Mouse (Mus musculus): Measurements from ENCODE around the gene Aimp1. TPM values are rescaled to one million over a fixed set of nuclear protein-coding genes. Genes with fewer than 3 reads are reported as not detected.
A peak's percentile ranks its signal among the peaks of the same experiment; 100 is the strongest.

The Aimp1 gene
- total RNA-seq (2014; fragmentation: Nextera tagmentation): 109 and 117 TPM in 2 replicates
- total RNA-seq (2017): 144 and 183 TPM in 2 replicates

DNA sequence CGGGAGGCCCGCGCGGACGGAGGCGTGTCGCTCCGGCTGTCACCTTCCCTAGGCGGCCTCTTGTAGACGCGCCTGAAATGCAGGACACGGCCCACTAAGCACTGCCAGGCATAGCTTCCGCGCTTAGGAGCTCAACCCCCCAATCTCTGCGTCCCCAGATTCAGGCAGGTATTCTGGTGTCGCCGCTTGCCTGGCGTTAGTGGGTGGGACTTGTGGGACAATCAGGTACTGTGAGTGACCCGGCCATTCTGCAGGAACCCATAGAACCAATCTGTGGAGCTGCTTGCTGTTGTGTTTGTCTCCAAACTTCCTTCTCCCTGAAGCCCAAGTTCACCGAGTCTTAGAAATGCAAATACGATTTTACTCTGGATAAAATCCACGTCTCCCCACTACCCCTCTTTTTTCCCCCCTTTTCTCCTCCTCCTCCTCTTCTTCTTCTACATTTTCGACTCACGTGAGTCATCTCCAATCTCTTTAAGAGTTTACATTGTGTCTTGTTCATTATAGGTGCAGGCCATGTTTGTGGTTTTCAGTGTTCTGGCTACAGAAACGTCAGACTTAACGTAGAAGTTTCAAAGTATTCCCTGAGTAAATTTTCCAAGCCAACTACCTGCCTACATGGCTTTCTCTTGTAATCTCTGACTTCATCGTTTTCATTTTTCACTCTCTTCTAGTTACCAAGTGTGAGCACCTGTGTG lies at the start of gene Aimp1:
TSS of gene Aimp1 (minus strand) at position 140 of the 698 bp plus-strand sequence.
- no peak for ATAC-seq (replicated peaks; ENCODE audit: low FRiP score, low TSS enrichment, poor library complexity, severe bottlenecking)

DNA sequence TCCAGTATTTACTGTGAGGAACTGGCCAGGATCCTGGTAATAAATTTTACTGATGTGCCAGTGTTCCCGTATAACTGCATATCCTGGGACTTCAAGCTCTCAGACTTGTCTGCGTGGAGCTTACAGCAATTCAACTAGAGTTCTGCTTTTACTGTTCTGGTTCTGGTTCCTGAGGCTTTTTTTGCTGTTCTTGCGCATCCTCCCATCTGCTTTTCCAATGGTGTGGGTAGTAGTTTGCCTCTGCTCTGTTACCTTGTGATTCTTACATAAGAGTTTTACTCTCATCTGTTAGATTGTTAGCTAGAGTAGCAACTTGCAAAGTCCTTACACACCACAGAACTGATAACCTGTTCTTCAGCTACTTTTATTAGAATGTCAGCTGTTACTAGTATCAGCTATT lies 40.2 kb upstream of the Aimp1 start:
- no peak for ATAC-seq (replicated peaks; ENCODE audit: low FRiP score, low TSS enrichment, poor library complexity, severe bottlenecking)

DNA sequence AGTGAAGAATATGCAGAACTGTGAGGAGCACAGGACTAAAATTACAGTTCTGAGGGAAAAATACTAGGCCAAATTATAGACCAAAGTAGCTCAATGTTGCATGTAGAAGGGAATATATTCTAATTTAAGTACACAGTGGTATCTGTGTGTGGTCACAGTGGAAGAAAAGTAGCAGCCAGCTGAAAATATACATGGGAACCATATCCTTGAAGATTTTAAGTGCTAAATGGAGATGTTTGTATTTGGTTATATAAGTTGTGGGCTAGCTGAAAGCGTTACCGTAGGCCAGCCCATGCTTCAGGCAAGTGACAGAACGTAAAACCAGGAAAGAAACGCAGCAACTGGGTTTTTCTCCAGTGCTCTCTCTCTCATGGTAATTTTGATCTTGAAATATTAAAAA lies 33.1 kb upstream of the Aimp1 start:
- no peak for ATAC-seq (replicated peaks; ENCODE audit: low FRiP score, low TSS enrichment, poor library complexity, severe bottlenecking)

DNA sequence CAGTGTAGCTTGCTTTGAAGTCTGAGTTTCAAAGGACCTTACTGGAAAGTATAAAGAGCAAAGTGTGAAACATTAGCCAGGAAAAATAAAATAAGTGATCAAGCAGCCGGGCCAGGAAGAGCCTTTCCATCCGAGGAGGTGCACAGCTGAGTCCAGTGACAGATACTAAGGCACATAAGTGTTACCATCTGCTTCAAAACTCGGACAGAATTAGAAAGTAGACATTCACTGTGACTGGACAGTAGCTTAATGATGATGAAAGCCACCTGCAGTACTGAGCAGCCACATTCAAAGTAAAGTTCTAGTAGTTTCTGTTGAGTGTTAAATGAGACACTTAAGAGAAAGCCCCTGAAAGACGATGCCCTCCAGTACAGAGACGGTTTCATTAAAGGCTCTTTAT lies 29.7 kb upstream of the Aimp1 start:
- no peak for ATAC-seq (replicated peaks; ENCODE audit: low FRiP score, low TSS enrichment, poor library complexity, severe bottlenecking)

DNA sequence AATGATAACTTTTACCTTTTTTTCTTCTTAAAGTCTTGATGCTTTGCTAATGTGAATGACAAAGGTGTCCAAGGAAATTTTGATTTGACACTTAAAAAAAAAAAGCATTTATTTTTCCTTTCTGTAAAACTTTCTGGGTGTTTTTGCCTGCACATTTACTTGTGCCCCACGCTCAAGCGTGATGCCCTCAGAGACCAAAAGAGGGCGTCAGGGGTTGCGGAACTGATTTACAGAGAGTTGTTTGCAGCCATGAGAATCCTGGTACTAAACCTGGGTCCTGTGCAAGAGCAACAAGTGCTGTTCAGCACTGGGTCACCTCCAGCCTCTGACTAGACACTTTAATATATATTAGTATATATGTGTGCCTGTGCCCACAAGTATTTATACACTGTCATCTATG lies 22.8 kb upstream of the Aimp1 start:
- ATAC-seq (replicated peaks; ENCODE audit: low FRiP score, low TSS enrichment, poor library complexity, severe bottlenecking): no peak

DNA sequence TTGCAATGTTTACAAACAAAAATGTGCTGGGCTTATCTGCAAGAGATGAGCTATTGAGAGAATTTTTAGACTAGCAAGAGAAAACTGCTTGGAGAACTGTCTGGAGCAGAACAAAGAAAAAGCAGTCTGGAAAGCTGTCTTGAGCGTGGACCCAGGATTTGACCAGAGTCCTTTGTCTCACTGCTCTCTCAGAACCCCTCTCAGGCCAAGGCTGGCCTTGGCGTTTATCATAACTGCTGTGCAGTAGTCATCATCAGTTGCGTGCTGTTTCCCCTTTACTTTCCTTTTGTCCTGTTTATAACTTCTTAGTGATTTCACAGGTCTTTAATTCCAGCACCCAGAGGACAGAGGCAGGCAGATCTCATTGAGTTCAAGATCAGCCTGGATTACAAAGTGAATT lies 20.0 kb upstream of the Aimp1 start:
- ATAC-seq (replicated peaks; ENCODE audit: low FRiP score, low TSS enrichment, poor library complexity, severe bottlenecking): no peak

DNA sequence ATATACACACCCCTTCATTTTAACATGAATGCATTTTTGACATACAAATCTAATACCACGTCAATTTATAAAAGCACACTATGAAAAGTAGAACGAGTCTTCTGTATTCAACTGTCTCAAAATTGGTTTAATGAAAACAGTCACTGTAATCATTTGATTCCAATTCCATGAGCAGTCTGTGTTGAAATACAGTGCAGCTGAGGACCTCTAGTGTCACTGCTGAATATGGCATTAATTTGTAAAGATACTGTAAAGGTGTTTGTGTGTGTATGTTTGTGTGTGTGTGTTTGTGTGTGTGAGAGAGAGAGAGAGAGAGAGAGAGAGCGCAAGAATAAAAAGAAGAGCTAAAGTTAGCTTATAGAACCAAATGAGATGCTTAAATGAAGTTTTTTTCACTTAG lies 17.2 kb upstream of the Aimp1 start:
- ATAC-seq (replicated peaks; ENCODE audit: low FRiP score, low TSS enrichment, poor library complexity, severe bottlenecking): peak; percentile 92

DNA sequence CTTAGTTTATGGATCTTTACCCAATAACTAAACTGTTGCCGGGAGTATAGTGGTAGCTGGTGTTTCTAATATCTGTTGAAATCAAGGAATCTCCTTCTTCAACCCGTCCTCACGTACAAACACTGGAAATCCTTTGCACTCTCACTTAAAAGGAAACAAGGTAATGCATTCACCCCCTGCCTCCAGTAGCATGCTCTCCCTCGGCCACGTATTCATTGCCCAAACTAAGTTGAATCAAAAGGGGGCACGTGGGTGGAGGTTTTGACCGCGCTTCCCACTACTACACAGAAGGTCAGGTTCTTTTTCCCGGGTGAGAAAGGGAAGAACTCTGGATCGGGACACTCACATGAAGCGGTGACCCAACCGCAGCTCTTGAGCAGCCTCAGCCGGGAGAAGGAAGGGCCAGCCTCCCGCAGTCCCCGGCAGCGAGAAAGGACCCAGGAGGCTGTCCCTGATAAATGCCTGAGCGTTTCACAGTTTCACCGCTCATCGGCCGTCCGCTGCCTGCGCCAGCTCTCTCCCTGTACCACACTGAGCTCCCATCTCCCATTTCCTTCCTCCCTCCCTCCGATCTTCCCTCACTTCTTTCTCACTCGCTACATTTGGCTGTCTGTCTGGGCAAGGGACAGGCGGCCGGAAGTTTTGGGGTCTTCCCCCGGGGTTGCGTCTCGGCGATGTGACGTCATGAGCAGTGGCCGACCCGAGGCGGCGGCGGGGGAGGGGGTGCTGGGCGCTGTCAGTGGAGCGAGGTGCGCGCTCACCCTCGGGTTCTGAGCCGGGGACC lies 531 bp downstream of the Aimp1 start, which contains the start of gene Tbck:
TSS of gene Tbck (plus strand) at position 698 of the 784 bp plus-strand sequence.
- ATAC-seq (replicated peaks; ENCODE audit: low FRiP score, low TSS enrichment, poor library complexity, severe bottlenecking): peak; percentile 94

DNA sequence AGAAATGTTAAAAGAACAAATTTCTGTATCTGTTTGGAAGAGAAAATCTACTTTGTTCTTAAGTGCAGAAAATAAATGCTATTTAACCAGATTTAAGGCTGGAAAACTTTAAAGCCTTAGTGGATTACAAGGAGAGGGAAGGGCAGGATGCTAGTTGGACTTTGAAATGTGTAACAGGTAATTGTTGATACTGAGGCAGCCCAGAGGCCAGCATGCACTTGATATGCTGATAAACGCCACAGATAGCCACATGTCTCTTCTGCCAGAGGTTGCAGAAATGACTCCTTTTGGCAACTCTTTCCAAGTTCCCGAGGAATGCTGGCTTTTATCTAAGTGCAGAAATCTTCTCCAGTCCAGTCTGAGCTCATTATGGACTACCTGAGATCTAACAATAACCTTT lies 6.7 kb downstream of the Aimp1 start:
- ATAC-seq (replicated peaks; ENCODE audit: low FRiP score, low TSS enrichment, poor library complexity, severe bottlenecking): 0 out of 2 replicates have a peak, but pooled peaks have one; percentile 49

DNA sequence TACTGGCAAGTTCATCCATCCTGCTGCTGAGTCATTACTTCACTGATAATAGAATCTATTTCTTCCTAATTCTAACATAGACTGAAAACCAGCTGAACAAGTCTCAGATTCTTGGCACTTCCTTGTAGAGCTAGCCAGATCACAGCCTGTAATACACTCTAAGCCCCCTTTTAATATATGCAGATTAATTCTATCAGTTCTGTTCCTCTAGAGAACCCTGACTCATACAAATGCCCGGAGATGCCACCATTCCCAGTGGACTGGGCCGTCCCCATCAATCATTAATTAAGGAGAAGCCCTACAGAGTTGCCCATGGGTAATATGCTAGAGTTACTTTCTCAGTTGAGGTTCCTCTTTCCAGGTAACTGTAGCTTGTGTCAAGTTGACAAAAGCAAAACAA lies 28.2 kb downstream of the Aimp1 start:
- ATAC-seq (replicated peaks; ENCODE audit: low FRiP score, low TSS enrichment, poor library complexity, severe bottlenecking): no peak

DNA sequence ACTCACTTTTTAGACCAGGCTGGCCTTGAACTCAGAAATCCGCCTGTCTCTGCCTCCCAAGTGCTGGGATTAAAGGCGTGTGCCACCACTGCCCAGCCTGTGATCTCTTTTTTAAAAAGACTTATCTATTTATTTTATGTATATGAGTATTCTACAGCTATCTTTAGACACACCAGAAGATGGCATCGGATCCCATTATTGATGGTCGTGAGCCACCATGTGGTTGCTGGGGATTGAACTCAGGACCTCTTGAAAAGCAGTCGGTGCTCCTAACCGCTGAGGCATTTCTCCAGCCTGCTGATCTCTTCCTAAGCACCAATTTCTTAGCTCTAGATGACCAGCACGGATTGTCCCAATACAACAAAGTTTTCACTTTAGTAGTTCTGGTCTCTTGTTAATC lies 30.2 kb downstream of the Aimp1 start:
- no peak for ATAC-seq (replicated peaks; ENCODE audit: low FRiP score, low TSS enrichment, poor library complexity, severe bottlenecking)

DNA sequence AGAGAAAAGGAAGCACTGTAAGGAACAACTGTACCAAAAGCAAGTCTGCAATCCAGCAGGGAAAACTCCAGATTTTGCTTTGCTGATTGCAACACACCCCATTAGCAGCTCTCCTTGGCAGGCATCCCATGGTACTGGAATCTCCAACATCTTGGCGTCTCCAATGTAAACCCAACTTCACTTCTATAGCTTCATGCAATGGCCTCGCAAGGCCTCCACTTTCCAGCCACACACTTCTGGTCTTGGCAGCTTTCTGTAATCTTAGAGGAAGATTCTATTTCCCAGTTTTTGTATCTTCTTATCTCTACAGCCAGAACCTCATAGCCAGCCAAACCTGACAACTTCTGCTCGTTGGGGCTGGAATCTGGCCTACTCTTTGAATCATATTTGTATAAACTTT lies 32.4 kb downstream of the Aimp1 start:
- no peak for ATAC-seq (replicated peaks; ENCODE audit: low FRiP score, low TSS enrichment, poor library complexity, severe bottlenecking)

DNA sequence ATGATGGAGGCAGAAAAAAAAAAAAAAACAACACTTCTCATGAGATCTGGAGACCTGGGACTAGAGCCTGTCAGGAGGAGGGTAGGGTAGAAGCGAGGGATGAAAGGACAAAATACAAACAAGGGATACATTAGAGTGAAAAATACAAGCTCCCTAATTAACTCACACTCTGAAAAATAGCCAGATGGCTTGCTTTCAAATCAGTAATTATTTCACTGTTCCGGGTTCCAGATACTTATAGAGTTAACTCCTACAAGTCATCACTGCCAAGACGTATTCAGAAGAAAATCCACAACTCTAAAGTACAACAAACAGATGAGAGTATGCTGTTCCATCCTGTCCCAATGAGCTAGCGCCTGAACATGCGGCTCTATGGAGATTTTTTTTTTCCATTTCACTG lies 34.0 kb downstream of the Aimp1 start:
- no peak for ATAC-seq (replicated peaks; ENCODE audit: low FRiP score, low TSS enrichment, poor library complexity, severe bottlenecking)

DNA sequence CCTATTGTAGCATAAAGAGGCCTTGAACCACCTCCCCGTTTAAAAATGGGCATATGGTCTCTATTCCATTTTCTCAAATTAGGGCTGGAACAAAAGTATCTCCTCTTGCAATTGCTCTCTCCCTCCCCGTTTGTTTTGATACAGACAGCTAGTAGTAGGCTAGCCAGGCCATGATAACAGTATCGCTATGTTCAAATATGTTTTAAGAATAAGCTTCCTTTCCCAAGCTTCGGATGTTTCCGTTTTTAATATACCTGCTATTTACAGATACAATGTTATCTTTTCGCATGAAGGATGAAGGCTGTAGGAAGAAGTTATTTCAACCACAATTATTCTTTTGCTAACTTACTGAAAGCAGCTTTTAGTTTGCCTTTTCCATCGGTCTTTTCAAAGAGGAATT lies 34.8 kb downstream of the Aimp1 start:
- ATAC-seq (replicated peaks; ENCODE audit: low FRiP score, low TSS enrichment, poor library complexity, severe bottlenecking): no peak

DNA sequence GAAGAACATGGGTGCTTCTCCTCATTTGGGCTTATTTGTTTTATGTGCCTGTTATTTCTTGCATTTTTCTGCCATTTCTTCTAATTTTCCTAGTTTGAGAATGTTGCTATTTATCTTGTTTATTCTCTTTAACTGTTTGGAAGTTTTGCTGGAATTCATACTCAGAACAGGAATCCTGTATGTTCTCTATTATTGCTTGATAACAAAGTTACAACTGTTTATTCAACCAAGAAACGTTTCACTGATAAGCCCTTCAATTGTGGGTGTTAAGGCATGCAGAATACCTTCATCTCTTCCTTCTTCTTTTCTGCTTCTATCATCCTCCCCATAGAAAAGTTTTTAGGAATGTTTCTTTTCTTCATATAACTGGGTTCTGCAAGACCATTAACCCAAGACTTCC lies 37.4 kb downstream of the Aimp1 start:
- no peak for ATAC-seq (replicated peaks; ENCODE audit: low FRiP score, low TSS enrichment, poor library complexity, severe bottlenecking)

DNA sequence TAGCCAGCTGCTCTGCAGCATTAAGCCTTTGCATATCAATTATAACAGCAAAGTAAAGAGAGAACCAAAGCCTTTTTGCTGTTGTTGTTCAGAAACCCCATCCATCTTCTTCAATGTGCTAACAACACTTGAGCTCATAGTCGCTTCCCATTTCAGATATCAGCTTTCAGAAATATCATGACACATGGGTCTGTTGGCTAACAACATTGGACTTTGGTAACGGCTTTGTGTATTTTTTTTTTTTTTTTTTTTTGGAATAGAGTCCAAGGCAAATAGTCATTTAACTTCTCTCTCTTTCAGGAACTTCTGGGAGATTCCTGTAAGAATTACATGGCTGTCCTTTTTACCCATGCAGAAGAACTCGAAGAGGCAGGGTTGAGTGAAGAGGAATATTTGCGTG lies 40.1 kb downstream of the Aimp1 start:
- ATAC-seq (replicated peaks; ENCODE audit: low FRiP score, low TSS enrichment, poor library complexity, severe bottlenecking): no peak

DNA sequence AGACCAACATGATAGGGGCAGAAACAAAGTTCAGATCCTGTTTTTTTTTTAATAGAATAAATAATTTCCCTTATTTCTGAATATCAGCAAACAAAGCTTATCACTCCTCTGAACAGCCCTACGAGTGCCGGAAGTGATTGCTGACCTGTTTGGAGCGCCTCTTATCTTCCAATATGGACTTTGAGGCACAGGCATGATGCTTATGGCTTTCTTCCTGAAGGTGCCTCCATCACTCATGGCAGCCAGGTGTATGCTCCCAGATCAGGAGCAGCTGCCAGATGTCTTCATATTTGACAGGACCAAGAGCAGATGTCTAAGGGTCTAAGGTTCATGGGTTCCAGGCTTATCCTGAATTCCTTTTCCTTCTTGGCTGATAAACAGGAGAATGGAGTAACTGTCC lies 47.1 kb downstream of the Aimp1 start:
- ATAC-seq (replicated peaks; ENCODE audit: low FRiP score, low TSS enrichment, poor library complexity, severe bottlenecking): no peak

DNA sequence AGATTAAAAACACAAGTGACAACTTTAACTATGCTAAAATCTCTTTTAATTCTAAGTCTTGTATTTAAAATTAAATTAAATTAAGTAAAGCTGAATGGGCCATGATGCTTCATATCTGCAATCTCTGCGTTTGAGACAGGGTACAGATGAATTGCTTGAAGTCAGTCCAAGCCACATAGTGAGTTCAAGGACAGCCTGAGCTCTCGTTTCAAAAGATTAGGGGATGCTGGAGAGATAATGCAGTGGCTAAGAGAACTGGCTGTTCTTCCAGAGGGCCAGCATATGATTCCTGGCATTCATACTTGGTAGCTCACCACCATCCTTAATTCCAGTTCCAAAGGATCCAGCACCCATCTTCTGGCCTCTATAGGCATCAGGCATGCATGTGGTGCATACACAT lies 50.9 kb downstream of the Aimp1 start:
- ATAC-seq (replicated peaks; ENCODE audit: low FRiP score, low TSS enrichment, poor library complexity, severe bottlenecking): no peak

DNA sequence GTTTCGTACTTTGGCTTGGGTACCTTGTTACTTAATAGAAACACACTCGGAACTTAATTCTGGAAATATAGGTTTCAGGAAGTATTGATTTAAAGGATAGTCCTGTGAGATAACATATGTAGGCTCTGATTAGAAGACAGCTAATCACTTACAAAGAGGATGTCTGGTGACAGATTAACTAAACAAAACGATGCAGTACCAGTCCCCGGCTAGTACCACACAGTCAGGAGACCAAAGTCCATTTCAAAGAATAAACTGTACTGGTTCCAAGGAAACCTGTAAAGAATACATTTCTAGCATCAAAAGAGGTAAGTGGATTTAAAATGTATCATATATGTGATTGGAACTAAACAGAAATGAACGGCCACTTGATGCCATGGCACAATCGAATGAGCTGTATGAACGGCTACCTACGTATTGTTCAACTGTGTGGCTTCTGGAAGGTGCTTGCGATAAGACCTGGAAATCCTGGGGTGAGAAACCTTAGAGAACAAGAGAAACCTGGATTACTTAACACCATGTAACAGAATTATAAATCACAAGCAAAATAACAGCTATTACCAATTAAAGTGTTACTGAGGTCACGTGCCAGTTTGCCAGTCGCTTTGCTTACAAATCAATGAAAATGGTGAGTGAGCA lies 54.5 kb downstream of the Aimp1 start, which contains the start of gene Gimd1:
TSS of gene Gimd1 (plus strand) at position 220 of the 639 bp plus-strand sequence.
- no peak for ATAC-seq (replicated peaks; ENCODE audit: low FRiP score, low TSS enrichment, poor library complexity, severe bottlenecking)

DNA sequence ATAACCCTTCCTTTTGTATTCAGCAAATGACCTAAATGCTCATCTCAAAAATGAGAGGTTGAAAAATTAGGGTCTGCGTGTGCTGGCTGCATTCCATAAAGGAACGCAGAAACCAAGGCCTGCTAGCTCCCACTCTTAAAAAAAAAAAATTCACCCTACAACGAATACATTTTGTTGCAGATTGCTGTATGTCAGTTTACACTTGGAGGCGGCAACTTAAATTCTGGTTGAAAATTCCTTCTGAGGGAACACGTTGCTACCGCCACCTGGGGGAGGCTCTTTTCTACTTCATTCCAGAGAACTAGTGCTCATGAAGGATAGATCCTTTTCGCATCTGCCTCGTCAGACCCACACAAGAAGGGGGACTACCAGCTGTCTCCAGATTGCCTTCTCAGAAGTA lies 55.4 kb downstream of the Aimp1 start:
- no peak for ATAC-seq (replicated peaks; ENCODE audit: low FRiP score, low TSS enrichment, poor library complexity, severe bottlenecking)

Data from megakaryocyte-erythroid progenitor cell, adult 5-6 weeks (primary cell).